Comparison of ENCODE assay signal across 9 mouse cellular contexts in the genomic region with DNA sequence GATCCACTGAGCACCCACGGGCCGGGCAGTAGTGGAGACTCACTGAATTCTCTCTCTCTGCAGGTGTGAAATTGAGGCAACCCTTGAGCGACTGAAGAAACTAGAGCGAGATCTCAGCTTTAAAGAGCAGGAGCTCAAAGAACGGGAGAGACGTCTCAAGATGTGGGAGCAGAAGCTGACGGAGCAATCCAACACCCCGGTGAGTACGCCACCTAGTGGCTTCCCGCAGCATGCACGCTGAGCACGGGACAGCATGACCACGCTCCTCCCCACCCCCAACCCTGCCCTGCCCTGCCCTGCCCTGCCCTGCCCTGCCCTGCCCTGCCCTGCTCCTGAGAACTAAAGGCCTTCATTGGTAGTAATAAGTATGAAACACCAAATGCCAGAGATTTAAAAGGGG.
DNase-seq lines count a peak whose midpoint lies in the region; ATAC-seq lines count a peak whose summit lies in the region.
"Had no signal": no experiment of that assay in that cellular context is flagged by ENCODE, and none has a peak within 500 bp of the region (broad histone marks: within the 10 kb centered on the region; RNA-seq: fewer than 3 reads in every experiment).

No protein-coding gene starts in this region.

- peak; percentile 59 for DNase-seq in midbrain, embryonic 10.5 days (ENCODE audit: low spot score)
- peak; percentile 86 for DNase-seq in adrenal gland, postnatal 10 days
- DNase-seq in gastrocnemius, postnatal 10 days: peak; percentile 76
- DNase-seq in kidney, postnatal 10 days: peak; percentile 80
- peak; percentile 86 to 92 for DNase-seq in thymus, postnatal 10 days (ENCODE audit: low spot score in 2 of 2)
- no peak for DNase-seq in adipocyte (ENCODE audit: low spot score)

- peaks cover 7% of the 10 kb centered on the region; the same call in 1 of the 2 replicates for H3K4me1 ChIP-seq in midbrain, embryonic 10.5 days
- H3K4me1 ChIP-seq in midbrain, embryonic 16.5 days (ENCODE audit: control insufficient read depth, insufficient read depth, low read length): no peaks in the 10 kb centered on the region

- no peak overlapping the region for H3K9ac ChIP-seq in midbrain, embryonic 16.5 days (ENCODE audit: low read depth, low read length)
- H3K9ac ChIP-seq: heart, embryonic 13.5 days had no signal

- H3K4me3 ChIP-seq in midbrain, embryonic 10.5 days: no peak overlapping the region
- H3K4me3 ChIP-seq in midbrain, embryonic 16.5 days (ENCODE audit: low read depth, low read length): no peak overlapping the region
- H3K4me3 ChIP-seq: heart, embryonic 13.5 days had no signal

- H3K27me3 ChIP-seq in midbrain, embryonic 10.5 days (ENCODE audit: low read depth, poor library complexity, severe bottlenecking): no peaks in the 10 kb centered on the region
- no peaks in the 10 kb centered on the region; the same call in 1 of the 2 replicates for H3K27me3 ChIP-seq in midbrain, embryonic 16.5 days (ENCODE audit: control insufficient read depth, insufficient read depth, low read depth, low read length)
- H3K27me3 ChIP-seq: heart, embryonic 13.5 days had no signal

- H3K36me3 ChIP-seq in midbrain, embryonic 10.5 days: peaks cover 5% of the 10 kb centered on the region; the same call in 1 of the 2 replicates
- H3K36me3 ChIP-seq in midbrain, embryonic 16.5 days (ENCODE audit: control insufficient read depth, insufficient read depth, low read length): no peaks in the 10 kb centered on the region

- no peak overlapping the region for H3K4me2 ChIP-seq in midbrain, embryonic 16.5 days (ENCODE audit: low read length)
- H3K4me2 ChIP-seq: heart, embryonic 13.5 days had no signal

- no peak for ATAC-seq in midbrain, embryonic 16.5 days
- peak; percentile 96 for ATAC-seq in megakaryocyte-erythroid progenitor cell, adult 5-6 weeks (replicated peaks; ENCODE audit: low FRiP score, low TSS enrichment, poor library complexity, severe bottlenecking)

- WGBS in midbrain, embryonic 10.5 days: 20% methylated on average over 13 of the region's 13 CpGs
- WGBS in midbrain, embryonic 16.5 days: 27% methylated on average over 13 of the region's 13 CpGs

- peaks cover 11% of the 10 kb centered on the region for H3K9me3 ChIP-seq in midbrain, embryonic 10.5 days (replicated peaks)
- no peaks in the 10 kb centered on the region; the same call in 1 of the 2 replicates for H3K9me3 ChIP-seq in midbrain, embryonic 16.5 days (replicated peaks; ENCODE audit: control insufficient read depth, low read length, poor library complexity, severe bottlenecking)
- H3K9me3 ChIP-seq: heart, embryonic 13.5 days had no signal

- H3K27ac ChIP-seq in midbrain, embryonic 10.5 days (replicated peaks): no peak overlapping the region
- H3K27ac ChIP-seq in midbrain, embryonic 16.5 days (ENCODE audit: low read length): no peak overlapping the region
